Mouse (Mus musculus): ENCODE data around the gene Metap2. TPM values are rescaled to one million over a fixed set of nuclear protein-coding genes. Genes with fewer than 3 reads are reported as not detected.

Metap2 gene
- polyA plus RNA-seq, 1 experiment = 131 TPM

GRCm38 (mm10) chr10:93912917-93913316, 16.0 kb upstream of the Metap2 start:
- H3K27ac ChIP-seq (ENCODE audit: insufficient read depth, low read depth, low read length) = no peak overlapping the region
- TF ChIP-seq POLR2A (IDR thresholded peaks at IDR 0.05; ENCODE audit: borderline replicate concordance, low read depth, low read length) = no peak
- no peak for TF ChIP-seq CTCF (IDR thresholded peaks at IDR 0.05; ENCODE audit: low read depth, low read length)
- peaks cover 12% of the 10 kb centered on the region for H3K4me1 ChIP-seq (ENCODE audit: control insufficient read depth, insufficient read depth, low read length)
- H3K4me3 ChIP-seq (ENCODE audit: insufficient read depth, low read length) = no peak overlapping the region

- no peak for TF ChIP-seq POLR2A (IDR thresholded peaks at IDR 0.05; ENCODE audit: borderline replicate concordance, low read depth, low read length)
- TF ChIP-seq CTCF (IDR thresholded peaks at IDR 0.05; ENCODE audit: low read depth, low read length) = no peak
- Histone ChIP-seq H3K4me3 (ENCODE audit: insufficient read depth, low read length) (no peak overlapping the region), H3K27ac (ENCODE audit: insufficient read depth, low read depth, low read length) (no peak overlapping the region), H3K4me1 (ENCODE audit: control insufficient read depth, insufficient read depth, low read length) (peaks cover 9% of the 10 kb centered on the region)
Observed at GRCm38 (mm10) chr10:93912136-93912855, 15.4 kb upstream of the Metap2 start.

- peaks cover 9% of the 10 kb centered on the region for H3K4me1 ChIP-seq (ENCODE audit: control insufficient read depth, insufficient read depth, low read length)
- H3K27ac ChIP-seq (ENCODE audit: insufficient read depth, low read depth, low read length) = no peak overlapping the region
- no peak overlapping the region for H3K4me3 ChIP-seq (ENCODE audit: insufficient read depth, low read length)
- TF ChIP-seq CTCF (IDR thresholded peaks at IDR 0.05; ENCODE audit: low read depth, low read length) (no peak), POLR2A (IDR thresholded peaks at IDR 0.05; ENCODE audit: borderline replicate concordance, low read depth, low read length) (no peak)
Observed at GRCm38 (mm10) chr10:93911326-93911725, 14.4 kb upstream of the Metap2 start.

- H3K27ac ChIP-seq (ENCODE audit: insufficient read depth, low read depth, low read length) = no peak overlapping the region
- peaks cover 9% of the 10 kb centered on the region for H3K4me1 ChIP-seq (ENCODE audit: control insufficient read depth, insufficient read depth, low read length)
- no peak overlapping the region for H3K4me3 ChIP-seq (ENCODE audit: insufficient read depth, low read length)
- TF ChIP-seq CTCF (IDR thresholded peaks at IDR 0.05; ENCODE audit: low read depth, low read length) (no peak), POLR2A (IDR thresholded peaks at IDR 0.05; ENCODE audit: borderline replicate concordance, low read depth, low read length) (no peak)
Observed at GRCm38 (mm10) chr10:93909811-93910446, 13.0 kb upstream of the Metap2 start.

GRCm38 (mm10) chr10:93909015-93909414, 12.1 kb upstream of the Metap2 start:
- Histone ChIP-seq H3K4me1 (ENCODE audit: control insufficient read depth, insufficient read depth, low read length) (peaks cover 9% of the 10 kb centered on the region), H3K4me3 (ENCODE audit: insufficient read depth, low read length) (no peak overlapping the region), H3K27ac (ENCODE audit: insufficient read depth, low read depth, low read length) (no peak overlapping the region)
- TF ChIP-seq CTCF (IDR thresholded peaks at IDR 0.05; ENCODE audit: low read depth, low read length) = no peak
- no peak for TF ChIP-seq POLR2A (IDR thresholded peaks at IDR 0.05; ENCODE audit: borderline replicate concordance, low read depth, low read length)

GRCm38 (mm10) chr10:93908540-93908939, 11.6 kb upstream of the Metap2 start:
- no peak overlapping the region for H3K4me3 ChIP-seq (ENCODE audit: insufficient read depth, low read length)
- H3K27ac ChIP-seq (ENCODE audit: insufficient read depth, low read depth, low read length) = no peak overlapping the region
- no peak for TF ChIP-seq POLR2A (IDR thresholded peaks at IDR 0.05; ENCODE audit: borderline replicate concordance, low read depth, low read length)
- no peak for TF ChIP-seq CTCF (IDR thresholded peaks at IDR 0.05; ENCODE audit: low read depth, low read length)
- H3K4me1 ChIP-seq (ENCODE audit: control insufficient read depth, insufficient read depth, low read length) = peaks cover 9% of the 10 kb centered on the region

GRCm38 (mm10) chr10:93907376-93907775, 10.5 kb upstream of the Metap2 start:
- H3K4me3 ChIP-seq (ENCODE audit: insufficient read depth, low read length) = no peak overlapping the region
- TF ChIP-seq POLR2A (IDR thresholded peaks at IDR 0.05; ENCODE audit: borderline replicate concordance, low read depth, low read length) (no peak), CTCF (IDR thresholded peaks at IDR 0.05; ENCODE audit: low read depth, low read length) (no peak)
- no peak overlapping the region for H3K27ac ChIP-seq (ENCODE audit: insufficient read depth, low read depth, low read length)
- H3K4me1 ChIP-seq (ENCODE audit: control insufficient read depth, insufficient read depth, low read length) = peaks cover 9% of the 10 kb centered on the region

- Histone ChIP-seq H3K4me1 (ENCODE audit: control insufficient read depth, insufficient read depth, low read length) (no peaks in the 10 kb centered on the region), H3K4me3 (ENCODE audit: insufficient read depth, low read length) (no peak overlapping the region), H3K27ac (ENCODE audit: insufficient read depth, low read depth, low read length) (no peak overlapping the region)
- no peak for TF ChIP-seq POLR2A (IDR thresholded peaks at IDR 0.05; ENCODE audit: borderline replicate concordance, low read depth, low read length)
- no peak for TF ChIP-seq CTCF (IDR thresholded peaks at IDR 0.05; ENCODE audit: low read depth, low read length)
Observed at GRCm38 (mm10) chr10:93899907-93900306, 3.0 kb upstream of the Metap2 start.

- no peak for TF ChIP-seq POLR2A (IDR thresholded peaks at IDR 0.05; ENCODE audit: borderline replicate concordance, low read depth, low read length)
- TF ChIP-seq CTCF (IDR thresholded peaks at IDR 0.05; ENCODE audit: low read depth, low read length) = no peak
- Histone ChIP-seq H3K4me1 (ENCODE audit: control insufficient read depth, insufficient read depth, low read length) (no peaks in the 10 kb centered on the region), H3K4me3 (ENCODE audit: insufficient read depth, low read length) (no peak overlapping the region), H3K27ac (ENCODE audit: insufficient read depth, low read depth, low read length) (no peak overlapping the region)
Observed at GRCm38 (mm10) chr10:93899303-93899702, 2.4 kb upstream of the Metap2 start.

- TF ChIP-seq POLR2A (IDR thresholded peaks at IDR 0.05; ENCODE audit: borderline replicate concordance, low read depth, low read length) (no peak), CTCF (IDR thresholded peaks at IDR 0.05; ENCODE audit: low read depth, low read length) (no peak)
- Histone ChIP-seq H3K27ac (ENCODE audit: insufficient read depth, low read depth, low read length) (no peak overlapping the region), H3K4me3 (ENCODE audit: insufficient read depth, low read length) (no peak overlapping the region), H3K4me1 (ENCODE audit: control insufficient read depth, insufficient read depth, low read length) (peaks cover 4% of the 10 kb centered on the region; the same call in 1 of the 2 replicates)
Observed at GRCm38 (mm10) chr10:93892551-93892950, 4.3 kb downstream of the Metap2 start.
